Mouse (Mus musculus) cortical plate, adult 2 months (tissue): ENCODE measurements around the gene Slc6a5. TPM values are rescaled to one million over a fixed set of nuclear protein-coding genes. Genes with fewer than 3 reads are reported as not detected.
"Not testable (repeated sequence)": the region's sequence is repeated elsewhere in the genome, so short reads cannot be mapped to it uniquely, and the experiment has no call there.

ENCODE experiments used
- H3K27ac ChIP-seq: fragments of 200-500 bp; 2 replicates; pipeline ENCODE4 v1.5.1; 2012; ENCODE audit warnings: low read length, control low read depth, inconsistent platforms; ENCODE audit not compliant: insufficient read depth
- H3K4me1 ChIP-seq: fragments of 200-500 bp; 2 replicates; pipeline ENCODE4 v1.6.1; 2011; ENCODE audit warnings: low read length; ENCODE audit not compliant: control insufficient read depth, insufficient read depth
- H3K4me3 ChIP-seq: fragments of 200-500 bp; 2 replicates; pipeline ENCODE4 v1.5.1; 2011; ENCODE audit warnings: mild to moderate bottlenecking, low read length, control low read depth; ENCODE audit not compliant: insufficient read depth
- CTCF ChIP-seq: fragments of 200-500 bp; IDR thresholded peaks from 2 replicates; pipeline ENCODE4 v1.5.1; 2011; ENCODE audit warnings: mild to moderate bottlenecking, control low read depth, low read length; ENCODE audit not compliant: insufficient read depth; ENCODE audit errors: extremely low read depth
- POLR2A ChIP-seq: fragments of 200-500 bp; IDR thresholded peaks from 2 replicates; pipeline ENCODE4 v1.6.1; 2011; ENCODE audit warnings: mild to moderate bottlenecking, low read length, control low read depth; ENCODE audit not compliant: insufficient read depth; ENCODE audit errors: extremely low read depth
- polyA plus RNA-seq: library from polyadenylated mRNA; depleted of rRNA; stranded (reverse); fragments of >200 nt; gene quantifications from 2 replicates; pipeline ENCODE4 v1.2.3, GENCODE M21; 2012

Gene Slc6a5
- polyA plus RNA-seq, 1 experiment, result 0.06 TPM

- Histone ChIP-seq H3K27ac (no peak overlapping the region), H3K4me1 (no peaks in the 10 kb centered on the region), H3K4me3 (no peak overlapping the region)
- no peak for TF ChIP-seq POLR2A
- no peak for TF ChIP-seq CTCF
Observed at GRCm38 (mm10) chr7:49913164-49913563, 3.2 kb downstream of the Slc6a5 start.

GRCm38 (mm10) chr7:49913728-49914328 is 3.9 kb downstream of the Slc6a5 start:
- Histone ChIP-seq H3K27ac (no peak overlapping the region), H3K4me3 (no peak overlapping the region), H3K4me1 (no peaks in the 10 kb centered on the region)
- TF ChIP-seq CTCF (no peak), POLR2A (no peak)

- H3K4me3 ChIP-seq, result no peak overlapping the region
- TF ChIP-seq CTCF (no peak), POLR2A (no peak)
- no peaks in the 10 kb centered on the region for H3K4me1 ChIP-seq
- no peak overlapping the region for H3K27ac ChIP-seq
Observed at GRCm38 (mm10) chr7:49914946-49915345, 5.0 kb downstream of the Slc6a5 start.

- no peaks in the 10 kb centered on the region for H3K4me1 ChIP-seq
- H3K27ac ChIP-seq, result no peak overlapping the region
- TF ChIP-seq POLR2A (no peak), CTCF (no peak)
- no peak overlapping the region for H3K4me3 ChIP-seq
Observed at GRCm38 (mm10) chr7:49915471-49915870, 5.5 kb downstream of the Slc6a5 start.

GRCm38 (mm10) chr7:49919494-49919893 is 9.5 kb downstream of the Slc6a5 start:
- Histone ChIP-seq H3K4me3 (no peak overlapping the region), H3K4me1 (no peaks in the 10 kb centered on the region), H3K27ac (no peak overlapping the region)
- TF ChIP-seq POLR2A, result no peak
- no peak for TF ChIP-seq CTCF

- H3K4me1 ChIP-seq, result no peaks in the 10 kb centered on the region
- H3K27ac ChIP-seq, result no peak overlapping the region
- no peak overlapping the region for H3K4me3 ChIP-seq
- no peak for TF ChIP-seq CTCF
- no peak for TF ChIP-seq POLR2A
Observed at GRCm38 (mm10) chr7:49920751-49921150, 10.8 kb downstream of the Slc6a5 start.

GRCm38 (mm10) chr7:49922928-49923327 is 13.0 kb downstream of the Slc6a5 start:
- TF ChIP-seq CTCF (no peak), POLR2A (no peak)
- Histone ChIP-seq H3K27ac (no peak overlapping the region), H3K4me1 (no peaks in the 10 kb centered on the region), H3K4me3 (no peak overlapping the region)

GRCm38 (mm10) chr7:49923376-49923775 is 13.4 kb downstream of the Slc6a5 start:
- no peak overlapping the region for H3K27ac ChIP-seq
- TF ChIP-seq POLR2A (no peak), CTCF (peak; percentile 98)
- H3K4me1 ChIP-seq, result no peaks in the 10 kb centered on the region
- H3K4me3 ChIP-seq, result no peak overlapping the region

- Histone ChIP-seq H3K27ac (no peak overlapping the region), H3K4me1 (no peaks in the 10 kb centered on the region), H3K4me3 (no peak overlapping the region)
- TF ChIP-seq POLR2A (no peak), CTCF (no peak)
Observed at GRCm38 (mm10) chr7:49928571-49928970, 18.6 kb downstream of the Slc6a5 start.

GRCm38 (mm10) chr7:49929999-49930398 is 20.1 kb downstream of the Slc6a5 start:
- Histone ChIP-seq H3K4me1 (no peaks in the 10 kb centered on the region), H3K4me3 (no peak overlapping the region), H3K27ac (no peak overlapping the region)
- TF ChIP-seq POLR2A, result no peak
- no peak for TF ChIP-seq CTCF

- not testable (repeated sequence) for H3K4me1 ChIP-seq, H3K27ac ChIP-seq, H3K4me3 ChIP-seq
Observed at GRCm38 (mm10) chr7:49933386-49934115, 23.6 kb downstream of the Slc6a5 start.
